ENCODE assay signal across 21 mouse cellular contexts in genomic region chr1:194161469-194161868, GRCm38 (mm10).
A peak's percentile ranks its signal among the peaks of the same experiment; 100 is the strongest.
DNase-seq lines count a peak whose midpoint lies in the region; ATAC-seq and TF ChIP-seq lines count a peak whose summit lies in the region.
"Had no signal": no experiment of that assay in that cellular context is flagged by ENCODE, and none has a peak within 500 bp of the region (broad histone marks: within the 10 kb centered on the region; RNA-seq: fewer than 3 reads in every experiment).

No protein-coding gene starts in this region.

- no peak for TF ChIP-seq EP300 in lung, postnatal 0 days (IDR thresholded peaks at IDR 0.05)

- 72% methylated on average over 4 of the region's 4 CpGs for WGBS in forebrain, embryonic 11.5 days
- WGBS in forebrain, embryonic 10.5 days, result 90% methylated on average over 4 of the region's 4 CpGs
- 71% methylated on average over 4 of the region's 4 CpGs for WGBS in midbrain, embryonic 12.5 days
- 59% methylated on average over 4 of the region's 4 CpGs for WGBS in midbrain, embryonic 14.5 days
- 25% methylated on average over 4 of the region's 4 CpGs for whole genome bisulfite sequencing in forebrain, embryonic 15.5 days
- 70% methylated on average over 4 of the region's 4 CpGs for WGBS in lung, postnatal 0 days

- DNase-seq in forebrain, embryonic 11.5 days (ENCODE audit: low spot score), result no peak
- DNase-seq in forebrain, embryonic 10.5 days (ENCODE audit: extremely low spot score, low spot score), result no peak
- no peak for DNase-seq in midbrain, embryonic 14.5 days
- no peak for DNase-seq in right cerebral cortex, postnatal 4 days
- DNase-seq in lung, postnatal 0 days (ENCODE audit: low spot score), result no peak
- DNase-seq: adrenal gland, postnatal 14 days; cerebellum, adult 11-12 months; gastrocnemius, postnatal 14 days; heart, adult 2 months; heart, postnatal 4 days; liver, embryonic 13.5 days; lung, embryonic 14.5 days; lung, postnatal 4 days; thymus, postnatal 25 days had no signal

- H3K27me3 ChIP-seq in forebrain, embryonic 11.5 days (ENCODE audit: control insufficient read depth, insufficient read depth, low read length), result no peaks in the 10 kb centered on the region
- no peaks in the 10 kb centered on the region for H3K27me3 ChIP-seq in forebrain, embryonic 10.5 days (ENCODE audit: poor library complexity, severe bottlenecking)
- no peaks in the 10 kb centered on the region for H3K27me3 ChIP-seq in midbrain, embryonic 12.5 days
- no peaks in the 10 kb centered on the region for H3K27me3 ChIP-seq in midbrain, embryonic 14.5 days (ENCODE audit: control insufficient read depth, insufficient read depth, low read length)
- H3K27me3 ChIP-seq in forebrain, embryonic 15.5 days, result no peaks in the 10 kb centered on the region
- no peaks in the 10 kb centered on the region for H3K27me3 ChIP-seq in lung, postnatal 0 days (replicated peaks; ENCODE audit: insufficient read depth, low read length)
- H3K27me3 ChIP-seq: heart, embryonic 15.5 days; limb, embryonic 13.5 days; liver, embryonic 13.5 days; midbrain, embryonic 13.5 days had no signal

- H3K9ac ChIP-seq in forebrain, embryonic 11.5 days (ENCODE audit: low read length), result no peak overlapping the region
- H3K9ac ChIP-seq in midbrain, embryonic 12.5 days (replicated peaks), result no peak overlapping the region
- no peak overlapping the region for H3K9ac ChIP-seq in midbrain, embryonic 14.5 days (replicated peaks; ENCODE audit: low read length)
- no peak overlapping the region for H3K9ac ChIP-seq in forebrain, embryonic 15.5 days (replicated peaks)
- H3K9ac ChIP-seq in lung, postnatal 0 days (replicated peaks; ENCODE audit: low read depth), result no peak overlapping the region
- H3K9ac ChIP-seq: heart, embryonic 15.5 days; limb, embryonic 13.5 days; liver, embryonic 13.5 days; lung, embryonic 14.5 days; midbrain, embryonic 13.5 days had no signal

- H3K4me2 ChIP-seq in forebrain, embryonic 11.5 days (ENCODE audit: low read depth, low read length, severe bottlenecking), result no peak overlapping the region
- H3K4me2 ChIP-seq in midbrain, embryonic 12.5 days (replicated peaks), result no peak overlapping the region
- H3K4me2 ChIP-seq in midbrain, embryonic 14.5 days (ENCODE audit: low read length), result no peak overlapping the region
- H3K4me2 ChIP-seq in forebrain, embryonic 15.5 days (replicated peaks), result no peak overlapping the region
- no peak overlapping the region for H3K4me2 ChIP-seq in lung, postnatal 0 days (replicated peaks; ENCODE audit: low read depth, low read length)
- H3K4me2 ChIP-seq: heart, embryonic 15.5 days; limb, embryonic 13.5 days; liver, embryonic 13.5 days; lung, embryonic 14.5 days; midbrain, embryonic 13.5 days had no signal

- no peaks in the 10 kb centered on the region; the same call in 1 of the 2 replicates for H3K4me1 ChIP-seq in forebrain, embryonic 11.5 days (replicated peaks; ENCODE audit: control insufficient read depth, insufficient read depth, low read length)
- peaks cover 11% of the 10 kb centered on the region for H3K4me1 ChIP-seq in forebrain, embryonic 10.5 days
- H3K4me1 ChIP-seq in midbrain, embryonic 12.5 days, result peaks cover 14% of the 10 kb centered on the region
- H3K4me1 ChIP-seq in midbrain, embryonic 14.5 days (ENCODE audit: control insufficient read depth, insufficient read depth, low read length), result peaks cover 9% of the 10 kb centered on the region; the same call in 1 of the 2 replicates
- H3K4me1 ChIP-seq in forebrain, embryonic 15.5 days, result peaks cover 15% of the 10 kb centered on the region
- H3K4me1 ChIP-seq in lung, postnatal 0 days (ENCODE audit: insufficient read depth, low read depth, low read length), result no peaks in the 10 kb centered on the region
- H3K4me1 ChIP-seq: heart, embryonic 15.5 days; limb, embryonic 13.5 days; liver, embryonic 13.5 days had no signal

- TF ChIP-seq CTCF in lung, postnatal 0 days (IDR thresholded peaks at IDR 0.05), result no peak

- H3K27ac ChIP-seq in forebrain, embryonic 11.5 days (ENCODE audit: low read depth, low read length), result peak overlapping the region; percentile 66; the same call in 1 of the 2 replicates
- no peak overlapping the region for H3K27ac ChIP-seq in forebrain, embryonic 10.5 days
- no peak overlapping the region; the same call in 1 of the 2 replicates for H3K27ac ChIP-seq in midbrain, embryonic 12.5 days (replicated peaks)
- no peak overlapping the region for H3K27ac ChIP-seq in midbrain, embryonic 14.5 days (replicated peaks; ENCODE audit: low read depth, low read length)
- H3K27ac ChIP-seq in forebrain, embryonic 15.5 days (replicated peaks), result peak overlapping the region; percentile 81
- no peak overlapping the region for H3K27ac ChIP-seq in lung, postnatal 0 days (ENCODE audit: low read length)
- H3K27ac ChIP-seq: heart, adult 2 months; heart, embryonic 15.5 days; limb, embryonic 13.5 days; liver, embryonic 13.5 days had no signal

- no peaks in the 10 kb centered on the region for H3K9me3 ChIP-seq in forebrain, embryonic 11.5 days (ENCODE audit: control insufficient read depth, low read length)
- no peaks in the 10 kb centered on the region for H3K9me3 ChIP-seq in forebrain, embryonic 10.5 days
- H3K9me3 ChIP-seq in midbrain, embryonic 12.5 days, result no peaks in the 10 kb centered on the region
- H3K9me3 ChIP-seq in midbrain, embryonic 14.5 days (ENCODE audit: control insufficient read depth, low read length), result no peaks in the 10 kb centered on the region
- H3K9me3 ChIP-seq in forebrain, embryonic 15.5 days, result no peaks in the 10 kb centered on the region
- H3K9me3 ChIP-seq in lung, postnatal 0 days (ENCODE audit: low read length), result no peaks in the 10 kb centered on the region
- H3K9me3 ChIP-seq: G1E; heart, embryonic 15.5 days; limb, embryonic 13.5 days; liver, embryonic 13.5 days; midbrain, embryonic 13.5 days had no signal

- H3K36me3 ChIP-seq in forebrain, embryonic 11.5 days (ENCODE audit: control insufficient read depth, insufficient read depth, low read length), result no peaks in the 10 kb centered on the region
- H3K36me3 ChIP-seq in forebrain, embryonic 10.5 days (replicated peaks), result no peaks in the 10 kb centered on the region
- H3K36me3 ChIP-seq in midbrain, embryonic 12.5 days, result no peaks in the 10 kb centered on the region
- no peaks in the 10 kb centered on the region for H3K36me3 ChIP-seq in midbrain, embryonic 14.5 days (ENCODE audit: control insufficient read depth, insufficient read depth, low read length)
- H3K36me3 ChIP-seq in forebrain, embryonic 15.5 days, result no peaks in the 10 kb centered on the region
- H3K36me3 ChIP-seq in lung, postnatal 0 days (ENCODE audit: insufficient read depth, low read length), result no peaks in the 10 kb centered on the region
- H3K36me3 ChIP-seq: G1E; heart, embryonic 15.5 days; limb, embryonic 13.5 days; liver, embryonic 13.5 days; midbrain, embryonic 13.5 days had no signal

- peak; percentile 17 for ATAC-seq in forebrain, embryonic 11.5 days (replicated peaks; ENCODE audit: low FRiP score)
- peak; percentile 3; the same call in 1 of the 2 replicates for ATAC-seq in midbrain, embryonic 12.5 days (ENCODE audit: low FRiP score, low read depth)
- no peak for ATAC-seq in midbrain, embryonic 14.5 days (ENCODE audit: low FRiP score, low TSS enrichment)
- peak; percentile 79 for ATAC-seq in forebrain, embryonic 15.5 days (replicated peaks)
- no peak for ATAC-seq in lung, postnatal 0 days
- ATAC-seq: intestine, embryonic 16.5 days had no signal

- H3K4me3 ChIP-seq in forebrain, embryonic 11.5 days (ENCODE audit: low read depth, low read length), result no peak overlapping the region
- H3K4me3 ChIP-seq in forebrain, embryonic 10.5 days, result no peak overlapping the region
- no peak overlapping the region for H3K4me3 ChIP-seq in midbrain, embryonic 12.5 days
- no peak overlapping the region for H3K4me3 ChIP-seq in midbrain, embryonic 14.5 days (replicated peaks; ENCODE audit: low read depth, low read length)
- H3K4me3 ChIP-seq in forebrain, embryonic 15.5 days, result no peak overlapping the region
- H3K4me3 ChIP-seq in lung, postnatal 0 days (ENCODE audit: low read depth, low read length), result no peak overlapping the region
- H3K4me3 ChIP-seq: heart, adult 2 months; heart, embryonic 15.5 days; limb, embryonic 13.5 days; liver, embryonic 13.5 days; midbrain, embryonic 13.5 days had no signal

Comparison
In these comparisons a context has a peak if more than half of its experiments do, and no peak if none do; other contexts are left out.
1. ATAC-seq: peak in forebrain, embryonic 11.5 days (single experiment), midbrain, embryonic 12.5 days (single experiment) and forebrain, embryonic 15.5 days (single experiment); none in midbrain, embryonic 14.5 days (single experiment) and lung, postnatal 0 days (single experiment).
2. H3K27ac ChIP-seq: peak in forebrain, embryonic 11.5 days (single experiment) and forebrain, embryonic 15.5 days (single experiment); none in forebrain, embryonic 10.5 days (single experiment), midbrain, embryonic 12.5 days (single experiment), midbrain, embryonic 14.5 days (single experiment) and lung, postnatal 0 days (single experiment).